Mouse (Mus musculus) layer of hippocampus, postnatal 14 days (tissue): ENCODE results near the gene Zfp36l2. TPM values are rescaled to one million over a fixed set of nuclear protein-coding genes. Genes with fewer than 3 reads are reported as not detected.
"Not testable (repeated sequence)": the region's sequence is repeated elsewhere in the genome, so short reads cannot be mapped to it uniquely, and the experiment has no call there.

Experiments used
- DNase-seq, 2 experiments: peaks; one replicate each; pipeline ENCODE4 v3.0.0; 2021 to 2022; ENCODE audit warnings: low spot score in 2 of 2, mixed read lengths in 1 of 2
- long read RNA-seq, 2 experiments: library from polyadenylated mRNA; stranded (forward); transcript quantifications; one replicate each; pipeline ENCODE4 v2.0.0; 2021
- total RNA-seq, 2 experiments: library from RNA; stranded (reverse); gene quantifications; 2 replicates each; pipeline ENCODE4 v1.2.3; 2021

Zfp36l2 gene
- total RNA-seq, result 10 to 100 TPM; 22.7 to 29.5 TPM
- long read RNA-seq, experiment 1, transcript Zfp36l2-201 (2 exons, 3,530 nt), result major isoform, 10 of 19 reads
- long read RNA-seq, experiment 1, partial matches to known transcripts, result 9 of 19 reads
- long read RNA-seq, experiment 1, other reads (novel, unspliced or antisense), result 0 of 19 reads
- long read RNA-seq, experiment 2, transcript Zfp36l2-201 (2 exons, 3,530 nt), result major isoform, 8 of 11 reads
- long read RNA-seq, experiment 2, partial matches to known transcripts, result 0 of 11 reads
- long read RNA-seq, experiment 2, other reads (novel, unspliced or antisense), result 3 of 11 reads

DNA sequence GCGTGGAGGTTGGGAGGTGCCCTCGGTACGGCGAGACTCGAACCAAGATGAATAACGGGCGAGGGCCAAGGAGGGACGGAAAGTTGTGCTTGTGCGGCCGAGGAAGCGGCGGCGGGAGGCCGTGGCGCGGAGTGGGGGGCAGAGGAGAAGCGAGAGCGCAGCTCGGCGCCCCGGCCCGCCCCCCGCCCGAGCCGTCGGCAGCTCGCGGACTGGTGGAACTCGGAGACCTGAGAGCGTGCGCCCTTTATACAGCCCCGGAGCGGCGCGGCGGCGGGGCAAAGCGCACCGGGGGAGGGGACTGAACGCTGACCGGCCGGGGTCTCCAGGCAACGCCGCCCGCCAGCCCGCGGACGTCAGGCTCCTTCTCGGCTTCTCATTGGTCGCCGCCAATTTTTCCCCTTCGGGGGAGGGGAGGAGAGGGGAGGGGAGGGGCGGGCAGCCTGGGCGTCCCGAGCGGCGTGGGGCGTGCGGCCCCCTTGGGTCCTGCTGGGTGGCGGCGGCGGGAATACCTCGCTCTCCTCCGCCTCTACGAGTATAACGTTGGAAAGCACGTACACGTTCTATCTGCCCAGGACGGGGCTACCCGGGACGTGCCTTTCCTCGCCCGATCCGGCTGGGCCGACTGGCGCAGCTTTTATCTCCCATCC lies at the start of gene Zfp36l2:
Zfp36l2 (minus strand) TSS at position 221 of the 647 bp plus-strand sequence.
- DNase-seq, result peak; percentile 84 to 93

- DNase-seq, result no peak
These were observed 49.2 kb upstream of the Zfp36l2 start for GRCm38 (mm10) chr17:84236781-84237557.

- DNase-seq, result no peak
These were observed 47.7 kb upstream of the Zfp36l2 start for GRCm38 (mm10) chr17:84235399-84235928.

- DNase-seq, result not testable (repeated sequence)
These were observed 47.0 kb upstream of the Zfp36l2 start for GRCm38 (mm10) chr17:84234785-84235184.

DNA sequence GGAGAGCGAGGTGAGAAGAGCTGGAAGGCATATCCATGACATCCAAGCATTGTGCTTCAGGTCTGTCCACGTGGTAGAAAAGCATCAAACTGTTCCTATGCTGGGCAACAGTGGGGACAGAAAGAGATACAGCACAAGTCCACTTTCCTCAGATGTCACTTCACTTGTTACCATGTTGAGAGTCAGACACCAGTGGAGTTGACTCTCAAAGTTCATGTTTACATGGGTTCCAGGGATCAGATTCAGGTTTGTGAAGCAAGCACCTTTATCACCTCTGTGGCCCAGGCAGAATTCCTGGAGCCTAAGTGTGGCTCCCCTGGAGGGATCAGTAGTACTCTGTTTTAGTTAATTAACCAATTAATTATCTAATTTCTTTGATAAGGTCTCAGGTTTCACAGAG lies 46.0 kb upstream of the Zfp36l2 start:
- no peak for DNase-seq

- DNase-seq, result no peak
These were observed 43.6 kb upstream of the Zfp36l2 start for GRCm38 (mm10) chr17:84231361-84231760.

- DNase-seq, result no peak
These were observed 40.5 kb upstream of the Zfp36l2 start for GRCm38 (mm10) chr17:84228223-84228622.

DNA sequence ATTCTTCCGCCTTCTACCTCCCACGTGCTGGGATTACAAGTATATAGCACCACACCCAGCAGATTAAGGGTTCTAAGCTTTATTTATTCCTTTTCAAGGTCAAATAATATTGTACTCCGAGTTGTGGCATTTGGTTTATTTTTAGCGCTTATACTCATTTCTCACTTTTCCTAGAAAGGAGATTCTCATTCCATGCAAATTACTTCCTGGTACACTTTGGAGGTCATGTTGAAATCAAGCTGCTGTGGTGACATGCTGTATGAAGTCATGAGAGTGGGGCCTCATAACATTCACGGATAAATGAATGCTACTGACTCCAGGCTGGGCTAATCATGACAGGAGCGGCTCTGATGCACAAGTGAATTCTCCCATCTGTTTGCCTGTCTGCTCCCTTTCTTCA lies 38.9 kb upstream of the Zfp36l2 start:
- no peak for DNase-seq

DNA sequence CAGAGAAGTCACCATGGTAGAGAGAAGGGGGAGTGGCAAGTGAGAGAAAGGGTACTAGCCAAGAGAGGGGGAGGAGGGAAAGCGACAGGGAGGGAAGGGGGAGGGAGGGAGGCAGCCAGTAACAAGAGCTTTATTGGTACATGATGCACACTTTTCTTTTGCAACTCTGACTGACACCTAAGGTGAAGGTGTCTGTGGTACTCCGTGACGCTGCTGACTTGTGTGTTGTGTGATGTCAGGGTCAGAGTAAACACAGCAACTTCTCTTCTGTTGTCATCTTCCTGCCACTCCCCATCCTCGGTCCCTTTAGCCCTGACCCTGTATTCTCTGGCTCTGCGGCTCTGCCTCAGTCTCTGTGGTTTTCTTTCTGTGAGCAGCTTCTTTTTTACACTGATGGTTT lies 38.5 kb upstream of the Zfp36l2 start:
- no peak for DNase-seq

DNA sequence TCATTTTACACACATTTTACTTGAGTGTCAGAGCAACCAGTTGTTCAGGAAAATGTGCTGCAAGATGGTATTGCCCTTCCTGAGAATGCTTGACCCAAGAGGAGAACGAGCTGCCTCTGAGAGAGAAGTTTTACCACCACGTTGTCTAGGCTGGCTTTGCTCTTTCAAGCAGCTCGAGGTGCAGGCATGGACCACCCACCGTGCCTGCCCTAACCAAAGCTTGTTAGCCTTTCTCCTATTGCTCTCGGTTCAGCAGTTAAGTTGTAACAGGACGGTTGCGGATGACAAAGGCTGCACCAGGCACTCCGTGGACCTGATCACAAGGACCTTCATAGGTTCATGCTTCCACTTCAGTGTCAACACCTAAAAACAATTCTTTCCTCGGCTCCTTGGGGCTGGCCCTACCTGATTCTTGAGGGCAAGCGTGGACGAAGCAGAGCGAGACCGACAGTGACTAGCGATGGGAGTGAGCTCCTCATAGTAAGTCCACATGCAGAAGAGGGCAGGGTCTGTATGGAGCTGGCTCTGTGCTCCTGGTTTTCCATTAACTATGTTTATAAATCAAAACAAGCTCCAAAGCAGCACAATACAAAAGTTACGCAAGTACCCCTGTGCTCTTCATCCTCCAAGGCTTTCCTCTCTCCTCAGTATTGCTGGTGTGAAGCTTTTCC lies 36.6 kb upstream of the Zfp36l2 start:
- no peak for DNase-seq

- DNase-seq, result not testable (repeated sequence)
These were observed 31.1 kb upstream of the Zfp36l2 start for GRCm38 (mm10) chr17:84218841-84219240.

- no peak for DNase-seq
These were observed 29.9 kb upstream of the Zfp36l2 start for GRCm38 (mm10) chr17:84217696-84218095.

DNA sequence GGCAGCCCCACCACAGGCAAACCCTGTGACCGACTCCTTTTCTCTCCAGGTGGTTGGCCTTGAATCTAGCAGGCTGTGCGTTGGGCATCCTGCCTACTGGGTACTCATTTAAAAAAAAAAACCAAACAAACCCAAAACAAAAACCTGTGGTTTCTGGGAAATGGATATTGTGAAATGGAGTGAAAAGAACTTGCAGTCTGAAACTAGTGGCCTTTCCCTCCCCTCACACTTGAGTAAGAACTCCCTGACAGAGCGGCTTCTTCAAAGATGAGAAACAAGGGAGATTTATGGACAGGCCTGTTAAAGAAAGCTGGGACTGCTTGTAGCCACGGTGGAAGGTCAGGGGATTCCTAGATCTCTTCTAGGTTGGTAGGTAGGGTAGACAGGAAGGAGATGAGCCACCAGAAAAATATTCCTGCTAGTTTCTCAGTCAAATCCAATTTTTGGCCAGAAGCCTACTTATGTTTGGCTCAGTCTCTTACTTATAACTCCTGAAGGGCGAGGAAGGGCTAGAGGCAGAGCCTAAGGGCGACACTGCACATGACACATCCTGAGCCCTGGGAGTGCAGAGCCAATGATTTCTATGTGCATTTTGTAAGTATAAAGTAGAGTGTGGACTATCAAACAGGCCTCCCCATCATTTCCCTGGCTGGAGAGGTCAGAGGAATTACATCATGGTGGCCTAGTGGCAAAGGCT lies 27.7 kb upstream of the Zfp36l2 start:
- DNase-seq, result no peak

DNA sequence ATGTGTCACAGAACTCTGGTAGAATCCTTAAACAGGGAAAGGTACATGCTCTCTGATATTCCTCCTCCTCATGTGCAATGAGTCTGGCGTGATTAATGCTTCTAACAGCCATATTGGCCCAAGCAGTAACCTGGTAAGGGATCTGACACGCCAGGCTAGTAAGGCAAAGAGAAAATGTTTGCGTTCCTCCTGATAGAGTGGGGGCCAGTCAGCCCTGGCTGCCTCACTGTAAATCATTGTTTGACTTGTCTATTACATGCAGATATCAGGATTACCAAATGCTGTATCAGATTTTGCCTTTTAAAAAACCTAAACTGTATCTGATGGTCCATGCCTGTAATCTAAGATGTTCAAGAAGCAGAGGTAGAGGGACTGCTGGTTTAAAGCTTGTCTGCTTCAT lies 25.7 kb upstream of the Zfp36l2 start:
- no peak for DNase-seq

DNA sequence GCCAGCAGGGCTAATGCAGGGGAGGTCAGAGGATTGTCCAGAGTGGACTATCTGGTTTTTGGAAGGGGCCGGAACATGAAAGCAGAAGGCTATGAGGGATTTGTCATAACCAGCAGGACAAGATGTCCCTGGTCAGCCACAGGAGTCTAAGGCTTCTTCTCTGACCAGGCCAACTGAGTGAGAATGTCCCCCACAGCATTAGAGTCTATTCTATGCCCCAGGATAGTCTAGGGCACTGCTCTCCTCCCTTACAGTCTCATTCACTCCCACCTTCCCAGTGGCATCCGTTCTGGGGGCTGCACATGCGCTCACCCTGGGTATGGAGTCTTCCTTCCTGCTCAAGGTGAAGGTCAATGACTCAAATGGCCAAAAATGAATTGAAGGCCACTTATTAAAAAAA lies 19.9 kb upstream of the Zfp36l2 start:
- no peak for DNase-seq

DNA sequence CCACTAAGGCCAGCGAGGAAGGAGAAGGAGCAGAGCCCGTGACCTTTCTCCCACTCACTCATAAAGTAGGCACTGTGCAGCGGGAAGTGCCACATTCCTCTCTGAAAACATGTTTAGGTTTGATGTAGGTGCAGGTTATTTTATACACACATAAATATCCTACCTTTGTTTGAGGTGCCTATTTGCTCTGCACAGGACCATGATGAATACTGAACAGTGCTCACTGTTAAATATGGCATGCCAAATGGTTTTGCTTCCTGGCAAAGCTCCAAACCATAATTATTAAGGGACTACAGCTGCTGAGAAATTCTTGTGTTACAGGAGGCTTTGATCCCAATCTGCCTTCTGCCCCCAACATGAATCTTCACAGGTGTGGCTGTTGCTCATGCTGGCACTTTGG lies 18.5 kb upstream of the Zfp36l2 start:
- no peak for DNase-seq

DNA sequence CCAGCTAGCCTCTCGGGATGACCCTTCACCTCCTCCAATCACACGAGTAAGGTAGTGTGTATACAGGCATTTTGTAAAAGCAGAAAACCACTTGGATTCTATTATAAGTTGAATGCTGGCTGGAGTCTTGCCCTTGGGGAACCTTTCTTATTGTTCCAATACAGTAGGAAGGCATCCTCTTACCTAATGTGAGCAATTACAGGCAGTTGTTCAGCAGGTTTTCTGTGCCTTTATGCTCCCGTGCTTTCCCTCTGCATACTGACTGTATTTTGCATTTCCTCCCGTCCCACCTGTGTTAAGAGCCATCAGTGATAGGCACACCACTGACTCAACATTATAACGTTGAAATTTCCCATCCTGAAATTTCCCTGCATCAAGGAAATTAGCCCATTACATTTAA lies 17.2 kb upstream of the Zfp36l2 start:
- DNase-seq, result no peak

DNA sequence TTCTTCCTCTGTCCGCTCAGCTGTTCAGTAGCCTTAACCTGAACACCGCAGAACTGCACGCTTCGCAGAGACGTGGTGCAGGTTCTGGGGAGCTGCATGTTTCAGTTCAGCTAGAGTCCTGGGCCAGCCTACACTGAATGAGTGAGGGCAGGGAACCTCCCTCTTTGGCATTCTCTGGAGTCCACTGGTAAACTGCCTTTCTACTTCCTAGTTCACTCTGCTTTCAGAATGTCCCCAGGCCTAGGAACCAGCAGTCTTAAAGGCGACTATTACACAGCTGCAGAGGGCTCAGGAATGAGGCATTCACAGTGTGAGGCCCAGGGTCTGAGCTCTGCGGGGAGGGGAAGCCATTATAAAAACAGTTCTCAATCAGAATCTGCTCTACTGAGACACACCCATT lies 15.6 kb upstream of the Zfp36l2 start:
- no peak for DNase-seq

GRCm38 (mm10) chr17:84201183-84201582 lies 13.4 kb upstream of the Zfp36l2 start:
- DNase-seq, result no peak

DNA sequence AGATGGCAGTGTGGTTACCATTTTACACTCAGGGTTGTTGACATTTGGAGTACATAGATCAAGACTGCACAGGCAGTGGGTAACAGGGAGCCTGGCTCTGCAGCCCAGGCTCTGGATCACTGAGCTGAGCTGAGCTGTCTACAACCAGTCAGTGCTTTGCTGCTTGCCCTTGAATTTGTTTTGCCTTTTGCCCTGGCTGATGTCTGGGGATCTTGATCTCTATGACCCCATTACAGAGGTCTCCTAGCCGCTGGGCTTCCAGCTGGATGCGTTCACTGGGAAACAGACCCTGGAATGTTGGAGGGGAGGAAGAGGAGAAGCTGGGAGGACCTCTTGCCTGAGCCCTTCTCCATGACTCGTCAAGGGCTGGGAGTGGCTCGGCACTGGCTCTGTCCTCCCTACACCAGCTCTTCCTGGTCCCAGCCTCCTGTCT lies 10.2 kb upstream of the Zfp36l2 start:
- no peak for DNase-seq

DNA sequence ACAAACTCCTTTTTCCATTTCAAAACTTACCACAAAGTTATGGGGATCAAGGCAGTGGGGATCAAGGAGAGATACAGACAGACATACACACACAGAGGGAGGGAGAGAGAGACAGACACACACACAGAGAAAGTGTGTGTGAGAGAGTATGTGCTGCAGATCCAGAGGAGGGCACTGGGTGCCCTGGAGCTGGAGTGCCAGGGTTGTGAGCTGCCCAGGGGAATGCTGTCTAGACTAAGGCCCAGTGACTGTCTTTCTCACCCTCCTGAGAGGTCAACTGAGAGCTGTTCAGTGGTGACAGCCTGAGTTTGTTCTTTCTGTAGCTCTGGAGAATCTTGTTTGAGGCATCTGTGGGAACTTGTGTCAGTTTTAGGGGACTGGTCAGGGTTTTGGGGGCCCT lies 8.6 kb upstream of the Zfp36l2 start:
- no peak for DNase-seq
